Mouse (Mus musculus): ENCODE measurements at regions not wholly inside any gene's neighbourhood (a gene's known extent, or its start where the extent isn't known, plus 50 kb on each side); places are given as distances from the start of the nearest gene placed in this dataset.

GRCm38 (mm10) chr6:147729721-147730120 lies 254.1 kb downstream of the Ccdc91 start:
- no peak for TF ChIP-seq POLR2A (IDR thresholded peaks at IDR 0.05; ENCODE audit: borderline replicate concordance, extremely low read depth, insufficient read depth, insufficient read length, poor library complexity, severe bottlenecking)
- TF ChIP-seq CTCF (IDR thresholded peaks at IDR 0.05; ENCODE audit: borderline replicate concordance, extremely low read depth, insufficient read depth, insufficient read length) = no peak

Measured in brain, embryonic 14.5 days (tissue).